Mouse (Mus musculus) testis, adult 2 months (tissue): Measurements from ENCODE around the gene Adipoq.

ENCODE experiments used
- CTCF ChIP-seq: fragments of 200-500 bp; IDR thresholded peaks from 2 replicates; pipeline ENCODE4 v1.5.1; 2012; ENCODE audit warnings: low read depth, mild to moderate bottlenecking, inconsistent platforms, low read length, moderate library complexity; ENCODE audit not compliant: control insufficient read depth, insufficient read depth, insufficient replicate concordance
- POLR2A ChIP-seq: fragments of 200-500 bp; IDR thresholded peaks from 2 replicates; pipeline ENCODE4 v1.6.1; 2012; ENCODE audit warnings: low read depth, mild to moderate bottlenecking, inconsistent platforms, low read length, moderate library complexity; ENCODE audit not compliant: control insufficient read depth

DNA sequence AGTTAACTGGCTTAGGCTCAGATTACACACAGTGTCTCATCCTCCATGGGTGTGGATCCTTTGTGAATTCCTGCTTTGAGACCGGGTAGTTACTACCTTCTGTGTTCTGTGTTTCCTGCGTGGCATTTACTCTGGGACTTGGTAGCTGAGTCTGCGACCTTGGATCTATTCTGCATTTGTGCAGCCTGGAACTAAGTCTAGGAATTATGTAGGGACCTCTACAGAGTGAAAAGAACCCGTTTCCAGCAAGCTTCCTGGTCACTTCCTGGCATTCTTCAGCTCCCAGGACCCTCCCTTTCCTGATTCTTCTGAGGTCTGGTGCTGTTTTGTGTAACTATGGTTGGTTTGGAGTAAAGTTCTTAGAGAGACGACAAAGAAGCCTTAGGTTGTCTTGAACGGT is 18.1 kb downstream of the Adipoq start:
- no peak for TF ChIP-seq POLR2A
- no peak for TF ChIP-seq CTCF
